Mouse (Mus musculus) c-Kit-positive CD71-positive TER-119-positive erythroid progenitor cells, embryonic 14.5 days (primary cell): Measurements from ENCODE around the gene Kdm4c.
"Not testable (repeated sequence)": the region's sequence is repeated elsewhere in the genome, so short reads cannot be mapped to it uniquely, and the experiment has no call there.

Source experiments
- DNase-seq: peaks from one replicate; pipeline ENCODE4 v3.0.0-alpha.2; 2013; ENCODE audit warnings: low spot score

Gene Kdm4c

GRCm38 (mm10) chr4:74242176-74242575 lies at the start of gene Kdm4c:
Gene Kdm4c, plus strand, starts transcription at chr4:74242497.
- DNase-seq = no peak

GRCm38 (mm10) chr4:74201281-74201811 lies 41.0 kb upstream of the Kdm4c start:
- DNase-seq = no peak

- not testable (repeated sequence) for DNase-seq
Measured at GRCm38 (mm10) chr4:74221780-74222179, 20.5 kb upstream of the Kdm4c start.

GRCm38 (mm10) chr4:74222360-74222759 lies 19.9 kb upstream of the Kdm4c start:
- DNase-seq = peak; percentile 11

GRCm38 (mm10) chr4:74224210-74224609 lies 18.1 kb upstream of the Kdm4c start:
- no peak for DNase-seq

- no peak for DNase-seq
Measured at GRCm38 (mm10) chr4:74230994-74231393, 11.3 kb upstream of the Kdm4c start.

GRCm38 (mm10) chr4:74231405-74231804 lies 10.9 kb upstream of the Kdm4c start:
- DNase-seq = peak; percentile 16

GRCm38 (mm10) chr4:74233534-74233933 lies 8.8 kb upstream of the Kdm4c start:
- no peak for DNase-seq

- peak; percentile 90 for DNase-seq
Measured at GRCm38 (mm10) chr4:74251348-74252244, 9.3 kb downstream of the Kdm4c start.

GRCm38 (mm10) chr4:74252245-74253105 lies 10.2 kb downstream of the Kdm4c start:
- peak; percentile 40 for DNase-seq

GRCm38 (mm10) chr4:74257882-74258281 lies 15.6 kb downstream of the Kdm4c start:
- DNase-seq = no peak

- no peak for DNase-seq
Measured at GRCm38 (mm10) chr4:74258538-74258937, 16.2 kb downstream of the Kdm4c start.

GRCm38 (mm10) chr4:74259331-74259730 lies 17.0 kb downstream of the Kdm4c start:
- no peak for DNase-seq

GRCm38 (mm10) chr4:74261879-74262278 lies 19.6 kb downstream of the Kdm4c start:
- DNase-seq = no peak

- no peak for DNase-seq
Measured at GRCm38 (mm10) chr4:74264428-74264955, 22.2 kb downstream of the Kdm4c start.

- no peak for DNase-seq
Measured at GRCm38 (mm10) chr4:74271180-74271579, 28.9 kb downstream of the Kdm4c start.

- no peak for DNase-seq
Measured at GRCm38 (mm10) chr4:74277486-74277885, 35.2 kb downstream of the Kdm4c start.

- no peak for DNase-seq
Measured at GRCm38 (mm10) chr4:74280170-74280569, 37.9 kb downstream of the Kdm4c start.

GRCm38 (mm10) chr4:74287851-74288250 lies 45.6 kb downstream of the Kdm4c start:
- DNase-seq = no peak

GRCm38 (mm10) chr4:74294726-74295125 lies 52.4 kb downstream of the Kdm4c start:
- no peak for DNase-seq

GRCm38 (mm10) chr4:74305315-74306105 lies 63.2 kb downstream of the Kdm4c start:
- no peak for DNase-seq
